ENCODE assay signal across 9 mouse cellular contexts in the genomic region with DNA sequence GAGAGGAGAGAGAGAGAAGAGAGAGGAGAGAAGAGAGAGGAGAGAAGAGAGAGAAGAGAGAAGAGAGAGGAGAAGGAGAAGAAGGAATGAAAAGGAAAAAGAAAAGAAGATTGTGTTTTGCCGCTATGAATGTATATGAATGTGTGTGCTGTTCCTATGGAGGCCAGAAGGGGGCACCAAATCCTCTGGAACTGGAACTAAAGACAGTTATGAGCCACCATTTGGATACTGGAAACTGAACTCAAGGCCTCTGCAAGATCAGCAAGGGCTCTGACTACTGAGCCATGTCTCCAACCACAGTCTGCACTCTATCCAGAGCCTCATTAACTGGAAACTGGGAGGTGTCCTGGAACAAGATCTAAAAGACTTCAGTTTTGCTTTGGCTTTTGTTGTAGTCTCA. TPM values are rescaled to one million over a fixed set of nuclear protein-coding genes. Genes with fewer than 3 reads are reported as not detected.
DNase-seq lines count a peak whose midpoint lies in the region; ATAC-seq lines count a peak whose summit lies in the region.
"Had no signal": no experiment of that assay in that cellular context is flagged by ENCODE, and none has a peak within 500 bp of the region (broad histone marks: within the 10 kb centered on the region; RNA-seq: fewer than 3 reads in every experiment).

No protein-coding gene starts in this region.

- H3K4me1 ChIP-seq in midbrain, embryonic 14.5 days (ENCODE audit: control insufficient read depth, insufficient read depth, low read length) = no peaks in the 10 kb centered on the region
- H3K4me1 ChIP-seq in midbrain, embryonic 15.5 days = no peaks in the 10 kb centered on the region
- peaks cover 10% of the 10 kb centered on the region for H3K4me1 ChIP-seq in heart, embryonic 16.5 days (ENCODE audit: control insufficient read depth, insufficient read depth, low read length)
- H3K4me1 ChIP-seq in neural tube, embryonic 15.5 days = peaks cover 3% of the 10 kb centered on the region; the same call in 1 of the 2 replicates

- no peak for ATAC-seq in midbrain, embryonic 14.5 days (ENCODE audit: low FRiP score, low TSS enrichment)
- no peak for ATAC-seq in midbrain, embryonic 15.5 days (replicated peaks)
- no peak for ATAC-seq in heart, embryonic 16.5 days (replicated peaks; ENCODE audit: extremely low read depth, insufficient read depth, low FRiP score)
- no peak for ATAC-seq in neural tube, embryonic 15.5 days (ENCODE audit: low FRiP score)

- H3K27ac ChIP-seq in midbrain, embryonic 14.5 days (replicated peaks; ENCODE audit: low read depth, low read length) = no peak overlapping the region
- H3K27ac ChIP-seq in midbrain, embryonic 15.5 days = no peak overlapping the region
- H3K27ac ChIP-seq in heart, embryonic 16.5 days (ENCODE audit: low read length) = peak overlapping the region; percentile 70
- H3K27ac ChIP-seq in neural tube, embryonic 15.5 days (replicated peaks) = no peak overlapping the region
- H3K27ac ChIP-seq: limb, embryonic 15.5 days had no signal

- H3K4me3 ChIP-seq in midbrain, embryonic 14.5 days (replicated peaks; ENCODE audit: low read depth, low read length) = no peak overlapping the region
- H3K4me3 ChIP-seq in midbrain, embryonic 15.5 days = no peak overlapping the region
- H3K4me3 ChIP-seq in heart, embryonic 16.5 days (ENCODE audit: low read length) = no peak overlapping the region
- H3K4me3 ChIP-seq in neural tube, embryonic 15.5 days (replicated peaks) = no peak overlapping the region
- H3K4me3 ChIP-seq: limb, embryonic 15.5 days had no signal

- H3K9ac ChIP-seq in midbrain, embryonic 14.5 days (replicated peaks; ENCODE audit: low read length) = no peak overlapping the region
- H3K9ac ChIP-seq in midbrain, embryonic 15.5 days = no peak overlapping the region
- H3K9ac ChIP-seq in heart, embryonic 16.5 days (ENCODE audit: low read length) = no peak overlapping the region
- no peak overlapping the region for H3K9ac ChIP-seq in neural tube, embryonic 15.5 days (replicated peaks)
- H3K9ac ChIP-seq: limb, embryonic 15.5 days had no signal

- H3K36me3 ChIP-seq in midbrain, embryonic 14.5 days (ENCODE audit: control insufficient read depth, insufficient read depth, low read length) = peaks cover 47% of the 10 kb centered on the region
- 0 out of 2 replicates have a peak, but pooled peaks cover 18% of the 10 kb centered on the region for H3K36me3 ChIP-seq in midbrain, embryonic 15.5 days (replicated peaks)
- H3K36me3 ChIP-seq in heart, embryonic 16.5 days (ENCODE audit: control insufficient read depth, insufficient read depth) = peaks cover 40% of the 10 kb centered on the region
- H3K36me3 ChIP-seq in neural tube, embryonic 15.5 days = peaks cover 31% of the 10 kb centered on the region

- no peaks in the 10 kb centered on the region for H3K9me3 ChIP-seq in midbrain, embryonic 14.5 days (ENCODE audit: control insufficient read depth, low read length)
- no peaks in the 10 kb centered on the region for H3K9me3 ChIP-seq in midbrain, embryonic 15.5 days
- H3K9me3 ChIP-seq in heart, embryonic 16.5 days (replicated peaks; ENCODE audit: control insufficient read depth, low read length) = peaks cover 3% of the 10 kb centered on the region; the same call in 1 of the 2 replicates
- no peaks in the 10 kb centered on the region for H3K9me3 ChIP-seq in neural tube, embryonic 15.5 days (replicated peaks)
- H3K9me3 ChIP-seq: limb, embryonic 15.5 days had no signal

- DNase-seq in adrenal gland, postnatal 36 days = peak; percentile 30 to 36
- DNase-seq in adrenal gland, adult 18-20 months (ENCODE audit: low spot score in 2 of 2) = no peak
- DNase-seq in midbrain, embryonic 14.5 days = peak; percentile 43
- peak; percentile 42 to 67 for DNase-seq in natural killer cell, adult 2 months (ENCODE audit: low spot score in 2 of 2)
- DNase-seq in cerebellum, postnatal 36 days = no peak

- H3K27me3 ChIP-seq in midbrain, embryonic 14.5 days (ENCODE audit: control insufficient read depth, insufficient read depth, low read length) = no peaks in the 10 kb centered on the region
- no peaks in the 10 kb centered on the region for H3K27me3 ChIP-seq in midbrain, embryonic 15.5 days (replicated peaks)
- no peaks in the 10 kb centered on the region for H3K27me3 ChIP-seq in heart, embryonic 16.5 days (ENCODE audit: control insufficient read depth, insufficient read depth, low read length)
- no peaks in the 10 kb centered on the region for H3K27me3 ChIP-seq in neural tube, embryonic 15.5 days (replicated peaks)
- H3K27me3 ChIP-seq: limb, embryonic 15.5 days had no signal

- 61% methylated on average over 1 of the region's 1 CpGs for WGBS in midbrain, embryonic 14.5 days
- 60% methylated on average over 1 of the region's 1 CpGs for WGBS in midbrain, embryonic 15.5 days
- 93% methylated on average over 1 of the region's 1 CpGs for WGBS in heart, embryonic 16.5 days
- 87% methylated on average over 1 of the region's 1 CpGs for WGBS in neural tube, embryonic 15.5 days

- no peak overlapping the region for H3K4me2 ChIP-seq in midbrain, embryonic 14.5 days (ENCODE audit: low read length)
- no peak overlapping the region for H3K4me2 ChIP-seq in midbrain, embryonic 15.5 days
- no peak overlapping the region for H3K4me2 ChIP-seq in heart, embryonic 16.5 days (ENCODE audit: low read depth, low read length)
- no peak overlapping the region for H3K4me2 ChIP-seq in neural tube, embryonic 15.5 days
- H3K4me2 ChIP-seq: limb, embryonic 15.5 days had no signal

RNA-seq across cellular contexts. Expression of gene Fam186b, which starts 31.3 kb away (rescaled TPM):
- 1 to 10 TPM; 3.0 to 3.5 TPM for total RNA-seq in adrenal gland, postnatal 36 days (2021)
- 1 to 10 TPM; 1.6 to 2.6 TPM for total RNA-seq in adrenal gland, adult 18-20 months (2021)
- 0.74 and 1.3 TPM in 2 replicates for polyA plus RNA-seq in midbrain, embryonic 14.5 days (2014; fragmentation: Nextera tagmentation; extraction: Ambion mirVana)
- 0.62 and 0.75 TPM in 2 replicates for polyA plus RNA-seq in midbrain, embryonic 15.5 days (2015; fragmentation: Nextera tagmentation; extraction: Ambion mirVana)
- polyA plus RNA-seq in heart, embryonic 16.5 days (2015; fragmentation: Nextera tagmentation; extraction: Ambion mirVana) = 0.13 and 0.16 TPM in 2 replicates
- polyA plus RNA-seq in neural tube, embryonic 15.5 days (2015; fragmentation: Nextera tagmentation; extraction: Ambion mirVana) = 0.73 and 0.97 TPM in 2 replicates

RNA-seq across cellular contexts. Expression of gene Prpf40b, which starts 32.1 kb away (rescaled TPM):
- total RNA-seq in adrenal gland, postnatal 36 days (2021) = 10 to 100 TPM; 38.0 to 49.6 TPM
- total RNA-seq in adrenal gland, adult 18-20 months (2021) = 10 to 100 TPM; 46.0 to 50.6 TPM
- polyA plus RNA-seq in midbrain, embryonic 14.5 days (2014; fragmentation: Nextera tagmentation; extraction: Ambion mirVana) = 100 and 105 TPM in 2 replicates
- 129 and 132 TPM in 2 replicates for polyA plus RNA-seq in midbrain, embryonic 15.5 days (2015; fragmentation: Nextera tagmentation; extraction: Ambion mirVana)
- 36.0 and 46.6 TPM in 2 replicates for polyA plus RNA-seq in heart, embryonic 16.5 days (2015; fragmentation: Nextera tagmentation; extraction: Ambion mirVana)
- polyA plus RNA-seq in neural tube, embryonic 15.5 days (2015; fragmentation: Nextera tagmentation; extraction: Ambion mirVana) = 95.7 and 111 TPM in 2 replicates

RNA-seq across cellular contexts. Expression of gene Fmnl3, which starts 43.3 kb away (rescaled TPM):
- total RNA-seq in adrenal gland, postnatal 36 days (2021) = 10 to 100 TPM; 17.3 to 22.1 TPM
- total RNA-seq in adrenal gland, adult 18-20 months (2021) = 10 to 100 TPM; 15.5 to 17.2 TPM
- polyA plus RNA-seq in midbrain, embryonic 14.5 days (2014; fragmentation: Nextera tagmentation; extraction: Ambion mirVana) = 6.1 and 7.5 TPM in 2 replicates
- polyA plus RNA-seq in midbrain, embryonic 15.5 days (2015; fragmentation: Nextera tagmentation; extraction: Ambion mirVana) = 9.1 and 10.0 TPM in 2 replicates
- 13.0 and 16.6 TPM in 2 replicates for polyA plus RNA-seq in heart, embryonic 16.5 days (2015; fragmentation: Nextera tagmentation; extraction: Ambion mirVana)
- polyA plus RNA-seq in neural tube, embryonic 15.5 days (2015; fragmentation: Nextera tagmentation; extraction: Ambion mirVana) = 7.9 and 11.9 TPM in 2 replicates

Comparison
In these comparisons a context has a peak if more than half of its experiments do, and no peak if none do; other contexts are left out.
1. DNase-seq: peak in adrenal gland, postnatal 36 days (2 of 2), midbrain, embryonic 14.5 days (single experiment) and natural killer cell, adult 2 months (2 of 2); none in adrenal gland, adult 18-20 months (0 of 2) and cerebellum, postnatal 36 days (0 of 2).